Mouse (Mus musculus): ENCODE data around the gene Bcr. TPM values are rescaled to one million over a fixed set of nuclear protein-coding genes. Genes with fewer than 3 reads are reported as not detected.

The Bcr gene
- total and polyA plus RNA-seq, 2 experiments from 2014 or later, result 11.0 to 59.8 TPM

- Histone ChIP-seq H3K9me3 (ENCODE audit: low read length) (no peaks in the 10 kb centered on the region), H3K27ac (ENCODE audit: low read depth, low read length) (no peak overlapping the region), H3K4me3 (ENCODE audit: low read depth, low read length) (no peak overlapping the region), H3K36me3 (ENCODE audit: insufficient read depth, low read length) (no peaks in the 10 kb centered on the region), H3K4me1 (ENCODE audit: insufficient read depth, low read length) (no peaks in the 10 kb centered on the region), H3K4me2 (ENCODE audit: low read depth, low read length, poor library complexity, severe bottlenecking) (no peak overlapping the region), H3K27me3 (ENCODE audit: insufficient read depth, low read length) (no peaks in the 10 kb centered on the region), H3K9ac (replicated peaks; ENCODE audit: low read length, poor library complexity, severe bottlenecking) (no peak overlapping the region)
- ATAC-seq (ENCODE audit: low FRiP score) (no peak), DNase-seq (ENCODE audit: low spot score) (no peak)
- WGBS, result no CpG with 5 or more reads among the region's 2 CpGs
- TF ChIP-seq CTCF (IDR thresholded peaks at IDR 0.05), result no peak
Measured at GRCm38 (mm10) chr10:75224630-75225029, 164.2 kb downstream of the Bcr start.

DNA sequence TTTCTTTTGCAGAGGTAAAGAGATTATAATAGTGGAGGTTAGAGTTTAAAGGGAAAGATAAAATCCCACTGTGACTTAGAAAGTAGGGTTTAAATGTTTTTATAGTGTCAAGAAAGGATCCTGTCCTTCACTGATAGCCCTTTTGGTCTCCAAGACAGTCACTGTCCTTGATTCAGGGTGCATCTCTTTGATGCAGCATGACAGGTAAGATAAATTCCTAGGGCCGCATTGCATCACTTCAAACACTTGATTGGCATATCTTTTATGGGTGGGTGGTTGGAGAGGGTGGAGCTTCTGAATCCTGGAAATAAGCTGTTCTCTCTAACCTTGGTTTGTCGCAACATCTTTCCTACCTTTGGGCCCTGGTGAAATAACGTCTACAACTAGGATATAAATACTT lies 167.0 kb downstream of the Bcr start:
- WGBS, result 84% methylated on average over 3 of the region's 3 CpGs
- H3K4me3 ChIP-seq (ENCODE audit: low read depth, low read length), result no peak overlapping the region
- DNase-seq (ENCODE audit: low spot score) (no peak), ATAC-seq (ENCODE audit: low FRiP score) (no peak)
- no peaks in the 10 kb centered on the region for H3K9me3 ChIP-seq (ENCODE audit: low read length)
- no peak overlapping the region for H3K27ac ChIP-seq (ENCODE audit: low read depth, low read length)
- H3K4me1 ChIP-seq (ENCODE audit: insufficient read depth, low read length), result no peaks in the 10 kb centered on the region
- H3K27me3 ChIP-seq (ENCODE audit: insufficient read depth, low read length), result no peaks in the 10 kb centered on the region
- H3K36me3 ChIP-seq (ENCODE audit: insufficient read depth, low read length), result peaks cover 9% of the 10 kb centered on the region; the same call in 1 of the 2 replicates
- TF ChIP-seq CTCF (IDR thresholded peaks at IDR 0.05), result no peak
- H3K9ac ChIP-seq (replicated peaks; ENCODE audit: low read length, poor library complexity, severe bottlenecking), result no peak overlapping the region
- H3K4me2 ChIP-seq (ENCODE audit: low read depth, low read length, poor library complexity, severe bottlenecking), result no peak overlapping the region

- Histone ChIP-seq H3K4me2 (ENCODE audit: low read depth, low read length, poor library complexity, severe bottlenecking) (no peak overlapping the region), H3K36me3 (ENCODE audit: insufficient read depth, low read length) (peaks cover 14% of the 10 kb centered on the region; the same call in 1 of the 2 replicates), H3K27me3 (ENCODE audit: insufficient read depth, low read length) (no peaks in the 10 kb centered on the region), H3K4me1 (ENCODE audit: insufficient read depth, low read length) (no peaks in the 10 kb centered on the region), H3K9me3 (ENCODE audit: low read length) (no peaks in the 10 kb centered on the region), H3K9ac (replicated peaks; ENCODE audit: low read length, poor library complexity, severe bottlenecking) (no peak overlapping the region), H3K4me3 (ENCODE audit: low read depth, low read length) (no peak overlapping the region), H3K27ac (ENCODE audit: low read depth, low read length) (no peak overlapping the region)
- DNase-seq (ENCODE audit: low spot score) (no peak), ATAC-seq (ENCODE audit: low FRiP score) (no peak)
- WGBS, result 74% methylated on average over 4 of the region's 4 CpGs
- no peak for TF ChIP-seq CTCF (IDR thresholded peaks at IDR 0.05)
Measured at GRCm38 (mm10) chr10:75230572-75230971, 170.2 kb downstream of the Bcr start.

DNA sequence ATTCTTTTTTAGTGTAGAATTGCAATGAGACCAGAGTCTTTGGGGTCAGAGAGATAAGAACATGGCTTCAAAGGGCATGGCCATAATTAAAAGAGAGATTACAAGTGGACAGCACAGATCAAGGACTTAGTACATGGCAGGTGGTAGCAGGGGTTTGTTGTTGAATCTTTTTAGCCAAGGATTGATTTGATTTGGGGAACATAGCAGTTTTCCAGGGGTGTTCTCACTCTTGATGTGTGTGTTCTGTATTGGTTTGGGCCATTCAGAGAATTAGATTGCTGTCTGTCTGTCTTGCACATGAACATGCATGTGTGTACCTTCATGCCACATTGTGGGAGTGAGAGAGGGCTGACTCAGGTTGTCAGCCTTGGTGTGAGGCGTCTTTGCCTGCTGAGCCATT lies 171.5 kb downstream of the Bcr start:
- Histone ChIP-seq H3K9ac (replicated peaks; ENCODE audit: low read length, poor library complexity, severe bottlenecking) (no peak overlapping the region), H3K4me3 (ENCODE audit: low read depth, low read length) (no peak overlapping the region), H3K36me3 (ENCODE audit: insufficient read depth, low read length) (peaks cover 14% of the 10 kb centered on the region; the same call in 1 of the 2 replicates), H3K4me1 (ENCODE audit: insufficient read depth, low read length) (no peaks in the 10 kb centered on the region), H3K27me3 (ENCODE audit: insufficient read depth, low read length) (no peaks in the 10 kb centered on the region), H3K27ac (ENCODE audit: low read depth, low read length) (no peak overlapping the region), H3K4me2 (ENCODE audit: low read depth, low read length, poor library complexity, severe bottlenecking) (no peak overlapping the region), H3K9me3 (ENCODE audit: low read length) (no peaks in the 10 kb centered on the region)
- ATAC-seq (ENCODE audit: low FRiP score), result no peak
- 71% methylated on average over 1 of the region's 1 CpGs for WGBS
- no peak for DNase-seq (ENCODE audit: low spot score)
- TF ChIP-seq CTCF (IDR thresholded peaks at IDR 0.05), result no peak

GRCm38 (mm10) chr10:75232612-75233155 lies 172.3 kb downstream of the Bcr start:
- H3K4me2 ChIP-seq (ENCODE audit: low read depth, low read length, poor library complexity, severe bottlenecking), result no peak overlapping the region
- WGBS, result 97% methylated on average over 4 of the region's 4 CpGs
- H3K36me3 ChIP-seq (ENCODE audit: insufficient read depth, low read length), result peaks cover 14% of the 10 kb centered on the region; the same call in 1 of the 2 replicates
- no peak for TF ChIP-seq CTCF (IDR thresholded peaks at IDR 0.05)
- ATAC-seq (ENCODE audit: low FRiP score), result no peak
- H3K27ac ChIP-seq (ENCODE audit: low read depth, low read length), result no peak overlapping the region
- H3K9me3 ChIP-seq (ENCODE audit: low read length), result no peaks in the 10 kb centered on the region
- no peak overlapping the region for H3K9ac ChIP-seq (replicated peaks; ENCODE audit: low read length, poor library complexity, severe bottlenecking)
- no peak overlapping the region for H3K4me3 ChIP-seq (ENCODE audit: low read depth, low read length)
- DNase-seq (ENCODE audit: low spot score), result no peak
- H3K4me1 ChIP-seq (ENCODE audit: insufficient read depth, low read length), result no peaks in the 10 kb centered on the region
- no peaks in the 10 kb centered on the region for H3K27me3 ChIP-seq (ENCODE audit: insufficient read depth, low read length)

DNA sequence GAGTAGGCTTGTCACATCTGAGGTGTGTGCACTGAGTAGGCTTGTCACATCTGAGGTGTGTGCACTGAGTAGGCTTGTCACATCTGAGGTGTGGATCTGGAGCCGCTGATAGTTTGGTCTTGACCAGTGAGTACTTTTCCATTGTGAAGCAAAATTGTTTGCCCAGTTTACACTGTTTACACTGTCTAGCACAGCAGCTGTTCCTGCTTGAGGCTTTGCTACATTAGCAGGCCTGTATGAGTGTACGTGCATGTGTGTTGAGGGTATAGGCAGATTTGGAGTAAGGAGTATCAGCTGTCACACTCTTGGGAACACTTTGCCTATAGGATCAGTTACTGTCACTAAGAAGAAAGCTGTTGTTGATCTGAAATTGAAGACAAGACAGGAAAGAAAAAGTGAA lies 173.1 kb downstream of the Bcr start:
- WGBS, result 79% methylated on average over 2 of the region's 2 CpGs
- Histone ChIP-seq H3K36me3 (ENCODE audit: insufficient read depth, low read length) (peaks cover 14% of the 10 kb centered on the region; the same call in 1 of the 2 replicates), H3K4me2 (ENCODE audit: low read depth, low read length, poor library complexity, severe bottlenecking) (no peak overlapping the region), H3K27ac (ENCODE audit: low read depth, low read length) (no peak overlapping the region), H3K4me1 (ENCODE audit: insufficient read depth, low read length) (no peaks in the 10 kb centered on the region), H3K4me3 (ENCODE audit: low read depth, low read length) (no peak overlapping the region), H3K9ac (replicated peaks; ENCODE audit: low read length, poor library complexity, severe bottlenecking) (no peak overlapping the region), H3K9me3 (ENCODE audit: low read length) (no peaks in the 10 kb centered on the region), H3K27me3 (ENCODE audit: insufficient read depth, low read length) (no peaks in the 10 kb centered on the region)
- ATAC-seq (ENCODE audit: low FRiP score) (no peak), DNase-seq (ENCODE audit: low spot score) (no peak)
- TF ChIP-seq CTCF (IDR thresholded peaks at IDR 0.05), result no peak

Other genes with a start within 250 kb of the Bcr start
- 217 and 219 TPM in 2 replicates for gene Gnaz, start 93.4 kb upstream of the Bcr start, total RNA-seq (2014; rRNA removed)
- gene Gnaz, start 93.4 kb upstream of the Bcr start, polyA plus RNA-seq (2015; fragmentation: Nextera tagmentation; extraction: Ambion mirVana), result 132 and 133 TPM in 2 replicates
- gene Rsph14, start 28.0 kb upstream of the Bcr start, total RNA-seq (2014; rRNA removed), result 0.27 and 1.5 TPM in 2 replicates
- 0.43 and 1.2 TPM in 2 replicates for gene Rsph14, start 28.0 kb upstream of the Bcr start, polyA plus RNA-seq (2015; fragmentation: Nextera tagmentation; extraction: Ambion mirVana)
- gene Rab36, start 23.5 kb upstream of the Bcr start, total RNA-seq (2014; rRNA removed), result 15.5 and 18.1 TPM in 2 replicates
- 28.4 and 30.9 TPM in 2 replicates for gene Rab36, start 23.5 kb upstream of the Bcr start, polyA plus RNA-seq (2015; fragmentation: Nextera tagmentation; extraction: Ambion mirVana)
- gene Specc1l, start 151.5 kb downstream of the Bcr start, total RNA-seq (2014; rRNA removed), result 37.5 and 52.8 TPM in 2 replicates
- gene Specc1l, start 151.5 kb downstream of the Bcr start, polyA plus RNA-seq (2015; fragmentation: Nextera tagmentation; extraction: Ambion mirVana), result 21.1 and 23.6 TPM in 2 replicates

All from midbrain, postnatal 0 days (tissue).